Mouse (Mus musculus) small intestine, adult 2 months (tissue): ENCODE results near the gene Daxx. TPM values are rescaled to one million over a fixed set of nuclear protein-coding genes. Genes with fewer than 3 reads are reported as not detected.
A peak's percentile ranks its signal among the peaks of the same experiment; 100 is the strongest.

Experiments
- H3K27ac ChIP-seq: fragments of 200-500 bp; 2 replicates; pipeline ENCODE4 v1.5.1; 2012; ENCODE audit warnings: low read depth, low read length, control low read depth, inconsistent platforms; ENCODE audit not compliant: insufficient read depth
- H3K27me3 ChIP-seq: fragments of 200-500 bp; 2 replicates; pipeline ENCODE4 v1.6.1; 2012; ENCODE audit warnings: mild to moderate bottlenecking, moderate library complexity, low read length, inconsistent platforms; ENCODE audit not compliant: control insufficient read depth, insufficient read depth
- H3K36me3 ChIP-seq: fragments of 200-500 bp; 2 replicates; pipeline ENCODE4 v1.6.1; 2012; ENCODE audit warnings: mild to moderate bottlenecking, low read length, control low read depth, inconsistent platforms; ENCODE audit not compliant: control insufficient read depth, insufficient read depth
- H3K4me1 ChIP-seq: fragments of 200-500 bp; 2 replicates; pipeline ENCODE4 v1.6.1; 2012; ENCODE audit warnings: low read length, inconsistent platforms, mixed read lengths; ENCODE audit not compliant: control insufficient read depth, insufficient read depth, insufficient read length
- H3K4me3 ChIP-seq: fragments of 200-500 bp; 2 replicates; pipeline ENCODE4 v1.5.1; 2012; ENCODE audit warnings: low read depth, mild to moderate bottlenecking, control low read depth, inconsistent platforms, low read length, moderate library complexity
- CTCF ChIP-seq: fragments of 200-500 bp; IDR thresholded peaks from 2 replicates; pipeline ENCODE4 v1.5.1; 2012; ENCODE audit warnings: low read depth, mild to moderate bottlenecking, control low read depth, inconsistent platforms, low read length, moderate library complexity, mixed read lengths; ENCODE audit not compliant: insufficient replicate concordance, insufficient read length; ENCODE audit errors: extremely low read depth
- POLR2A ChIP-seq: fragments of 200-500 bp; IDR thresholded peaks from 2 replicates; pipeline ENCODE4 v1.6.1; 2012; ENCODE audit warnings: low read depth, mild to moderate bottlenecking, control low read depth, inconsistent platforms, low read length, moderate library complexity
- WGBS: fragments of 180-500 bp; shearing (Covaris S2); methylation state at CpG from one replicate; pipeline ENCODE4 v1.1.7; 2018; 5-methylcytosine and 5-hydroxymethylcytosine counted together
- polyA plus RNA-seq: library from polyadenylated mRNA; depleted of rRNA; stranded (reverse); fragments of >200 nt; gene quantifications from 2 replicates; pipeline ENCODE4 v1.2.3, GENCODE M21; 2012

Daxx gene
- polyA plus RNA-seq, 1 experiment, result 48.6 TPM

DNA sequence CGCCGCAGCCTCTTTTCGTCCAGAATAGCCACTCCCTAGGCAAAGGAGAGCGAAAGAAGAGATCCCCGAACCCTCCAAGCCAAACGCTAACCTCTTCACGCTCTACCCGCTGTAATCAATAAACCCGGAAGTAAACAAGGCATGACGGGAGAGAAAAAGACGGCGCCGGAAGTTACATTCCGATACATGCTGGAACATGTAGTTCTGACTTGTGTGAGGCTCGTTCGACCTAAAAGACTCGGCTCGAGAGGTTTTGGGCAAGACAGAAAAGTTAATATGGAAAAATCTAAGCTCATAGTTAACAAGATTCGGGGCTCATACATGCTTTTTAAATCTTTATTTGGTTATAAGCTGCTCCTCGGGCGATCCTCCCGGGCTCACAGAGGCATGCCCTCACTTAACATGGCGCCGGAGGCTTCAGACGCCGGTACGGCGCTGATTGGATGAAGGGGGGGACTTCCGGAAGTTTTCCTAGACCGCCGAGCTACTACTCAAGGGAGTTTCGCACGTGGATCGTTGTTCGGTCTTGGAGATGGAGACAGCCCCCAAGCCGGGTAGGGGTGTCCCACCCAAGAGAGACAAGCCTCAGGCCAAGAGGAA, 31.1 kb downstream of the Daxx start, which contains the start of the genes Pfdn6 and Wdr46:
Gene Pfdn6, minus strand, starts transcription at position 138 of the 600 bp plus-strand sequence.
Gene Wdr46, plus strand, starts transcription at position 455 of the 600 bp plus-strand sequence.
- Histone ChIP-seq H3K4me1 (peaks cover 13% of the 10 kb centered on the region), H3K27me3 (no peaks in the 10 kb centered on the region), H3K27ac (no peak within 1 kb of the TSS), H3K36me3 (peaks cover 9% of the 10 kb centered on the region), H3K4me3 (peak within 1 kb of the TSS; percentile 94)
- TF ChIP-seq CTCF, result no peak
- no peak for TF ChIP-seq POLR2A
- under 1% methylated on average over 36 of the region's 36 CpGs for WGBS

GRCm38 (mm10) chr17:33940981-33941380, 31.8 kb downstream of the Daxx start:
- Histone ChIP-seq H3K36me3 (peaks cover 6% of the 10 kb centered on the region), H3K4me3 (peak overlapping the region; percentile 94), H3K27me3 (no peaks in the 10 kb centered on the region), H3K27ac (no peak overlapping the region), H3K4me1 (peaks cover 13% of the 10 kb centered on the region)
- WGBS, result 1% methylated on average over 26 of the region's 26 CpGs
- TF ChIP-seq CTCF (no peak), POLR2A (no peak)

DNA sequence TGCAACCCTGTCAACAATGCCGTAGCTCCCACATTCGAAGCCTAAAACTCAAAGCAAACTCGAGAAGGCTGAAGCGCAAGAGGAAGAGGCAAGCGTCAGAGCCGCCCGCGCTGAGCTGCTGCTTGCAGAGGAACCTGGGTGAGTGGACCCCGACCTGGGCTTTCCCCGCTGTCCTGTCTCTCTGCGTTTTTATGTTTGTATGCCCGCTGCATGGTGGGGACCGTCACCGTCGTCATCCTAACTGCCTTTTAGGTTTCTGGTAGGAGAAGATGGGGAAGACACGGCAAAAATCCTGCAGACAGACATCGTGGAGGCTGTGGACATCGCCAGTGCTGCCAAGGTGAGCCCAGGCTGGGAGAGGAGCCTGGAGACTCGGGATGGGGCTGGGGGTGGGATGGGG, 32.2 kb downstream of the Daxx start:
- WGBS, result 43% methylated on average over 19 of the region's 19 CpGs
- H3K27me3 ChIP-seq, result no peaks in the 10 kb centered on the region
- peak overlapping the region; percentile 94 for H3K4me3 ChIP-seq
- peaks cover 6% of the 10 kb centered on the region for H3K36me3 ChIP-seq
- peaks cover 13% of the 10 kb centered on the region for H3K4me1 ChIP-seq
- no peak for TF ChIP-seq CTCF
- TF ChIP-seq POLR2A, result peak; percentile 21; the same call in 1 of the 2 replicates
- no peak overlapping the region for H3K27ac ChIP-seq

- H3K36me3 ChIP-seq, result peaks cover 5% of the 10 kb centered on the region
- H3K4me1 ChIP-seq, result peaks cover 18% of the 10 kb centered on the region
- TF ChIP-seq POLR2A (no peak), CTCF (no peak)
- 94% methylated on average over 15 of the region's 15 CpGs for WGBS
- H3K27ac ChIP-seq, result no peak overlapping the region
- H3K27me3 ChIP-seq, result no peaks in the 10 kb centered on the region
- no peak overlapping the region for H3K4me3 ChIP-seq
Measured at GRCm38 (mm10) chr17:33943454-33943853, 34.2 kb downstream of the Daxx start.

GRCm38 (mm10) chr17:33947430-33948089, 38.3 kb downstream of the Daxx start:
- TF ChIP-seq POLR2A (no peak), CTCF (no peak)
- Histone ChIP-seq H3K36me3 (peaks cover 9% of the 10 kb centered on the region), H3K27ac (no peak overlapping the region)

GRCm38 (mm10) chr17:33948090-33948904, 39.1 kb downstream of the Daxx start:
- peaks cover 13% of the 10 kb centered on the region for H3K36me3 ChIP-seq
- no peak for TF ChIP-seq CTCF
- no peak for TF ChIP-seq POLR2A
- H3K27ac ChIP-seq, result peak overlapping the region; percentile 85; the same call in 1 of the 2 replicates
- H3K27me3 ChIP-seq, result no peaks in the 10 kb centered on the region
- peak overlapping the region; percentile 50 for H3K4me3 ChIP-seq
- WGBS, result 62% methylated on average over 22 of the region's 22 CpGs
- H3K4me1 ChIP-seq, result peaks cover 33% of the 10 kb centered on the region

More at GRCm38 (mm10) chr17:33947430-33948089, 38.3 kb downstream of the Daxx start:
- WGBS, result 69% methylated on average over 10 of the region's 10 CpGs
- Histone ChIP-seq H3K4me3 (no peak overlapping the region), H3K4me1 (peaks cover 27% of the 10 kb centered on the region), H3K27me3 (no peaks in the 10 kb centered on the region)
